Mouse (Mus musculus): ENCODE measurements around the gene Vmn2r107. TPM values are rescaled to one million over a fixed set of nuclear protein-coding genes. Genes with fewer than 3 reads are reported as not detected.

The Vmn2r107 gene
- polyA plus RNA-seq (2016; fragmentation: Nextera tagmentation; extraction: Ambion mirVana) = not detected in 2 replicates

DNA sequence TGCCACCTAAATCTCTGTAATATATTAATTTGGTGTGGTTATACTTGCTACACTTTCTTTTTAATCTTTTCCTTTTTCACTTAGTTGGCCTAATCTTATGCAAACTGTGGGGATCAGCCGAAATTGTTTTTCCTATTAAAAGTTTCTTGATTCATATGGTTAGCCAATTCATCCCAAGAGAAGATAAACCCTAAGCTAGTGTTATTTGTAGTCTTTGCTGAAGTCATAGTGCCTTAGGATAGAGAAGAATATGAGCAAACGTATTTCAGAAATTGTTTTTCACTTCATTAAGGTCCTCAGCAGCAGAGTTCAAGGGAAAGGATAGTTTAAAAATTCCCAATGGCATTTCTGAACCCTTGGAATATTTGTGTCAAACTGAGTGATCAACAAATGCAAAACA lies at the start of gene Vmn2r107:
Vmn2r107 (plus strand) TSS at position 301 of the 400 bp plus-strand sequence.
- no peak for ATAC-seq (ENCODE audit: low FRiP score)
- Histone ChIP-seq H3K4me2 (no peak within 1 kb of the TSS), H3K4me3 (replicated peaks) (no peak within 1 kb of the TSS), H3K4me1 (no peaks in the 10 kb centered on the region), H3K36me3 (replicated peaks) (no peaks in the 10 kb centered on the region), H3K9ac (no peak within 1 kb of the TSS), H3K27ac (no peak within 1 kb of the TSS), H3K27me3 (no peaks in the 10 kb centered on the region), H3K9me3 (peaks cover 10% of the 10 kb centered on the region)
- WGBS = 61% methylated on average over 2 of the region's 2 CpGs

GRCm38 (mm10) chr17:20305790-20306189 lies 39.3 kb upstream of the Vmn2r107 start:
- Histone ChIP-seq H3K36me3 (replicated peaks) (no peaks in the 10 kb centered on the region), H3K9me3 (0 out of 2 replicates have a peak, but pooled peaks cover 9% of the 10 kb centered on the region), H3K27ac (no peak overlapping the region), H3K27me3 (no peaks in the 10 kb centered on the region), H3K4me2 (no peak overlapping the region), H3K4me3 (replicated peaks) (no peak overlapping the region), H3K9ac (no peak overlapping the region), H3K4me1 (no peaks in the 10 kb centered on the region)
- WGBS = 94% methylated on average over 1 of the region's 1 CpGs
- no peak for ATAC-seq (ENCODE audit: low FRiP score)

DNA sequence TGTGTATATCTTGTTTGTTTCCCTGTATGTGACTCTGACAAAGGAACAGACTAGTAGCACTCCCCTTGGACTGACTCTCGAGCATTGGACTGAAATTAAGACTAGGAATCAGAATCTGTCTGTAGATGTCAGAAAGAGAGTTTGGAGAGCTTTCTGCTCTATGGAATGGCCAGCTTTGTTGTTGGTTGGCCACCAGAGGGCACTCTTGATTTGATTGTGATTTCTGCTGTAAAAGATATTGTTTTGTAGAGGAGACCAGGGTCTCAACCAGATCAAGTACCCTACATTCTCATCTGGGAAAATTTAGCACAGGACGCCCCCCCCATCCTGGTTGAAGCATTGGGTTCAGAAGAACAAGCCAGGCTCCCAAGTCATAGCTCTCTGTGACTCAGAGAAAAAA lies 54.1 kb downstream of the Vmn2r107 start:
- H3K4me2 ChIP-seq = no peak overlapping the region
- no peaks in the 10 kb centered on the region for H3K27me3 ChIP-seq
- no peak for ATAC-seq (ENCODE audit: low FRiP score)
- H3K27ac ChIP-seq = no peak overlapping the region
- H3K36me3 ChIP-seq (replicated peaks) = no peaks in the 10 kb centered on the region
- H3K4me3 ChIP-seq (replicated peaks) = no peak overlapping the region
- WGBS = 57% methylated on average over 2 of the region's 2 CpGs
- H3K4me1 ChIP-seq = no peaks in the 10 kb centered on the region
- no peak overlapping the region for H3K9ac ChIP-seq
- H3K9me3 ChIP-seq = peaks cover 23% of the 10 kb centered on the region

DNA sequence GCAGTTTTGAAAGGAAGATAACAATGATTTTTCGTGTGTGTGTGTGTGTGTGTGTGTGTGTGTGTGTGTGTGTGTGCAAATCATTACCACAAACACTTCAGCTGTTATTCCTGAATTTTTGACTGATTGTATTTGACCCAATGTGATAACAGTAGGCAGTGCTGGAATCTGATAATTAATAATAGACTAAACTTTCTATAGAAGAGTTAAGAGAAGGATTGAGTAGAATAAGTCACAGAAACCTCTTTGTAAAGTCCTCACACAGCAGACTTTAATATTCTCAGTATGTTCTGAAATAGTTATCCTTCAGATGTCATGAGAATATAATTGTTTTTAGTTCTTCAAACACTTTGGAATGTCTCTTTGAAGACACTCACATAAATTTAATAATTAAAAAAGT lies 68.8 kb downstream of the Vmn2r107 start, which contains the start of gene Vmn1r224:
Vmn1r224 (plus strand) TSS at position 301 of the 400 bp plus-strand sequence.
- H3K4me1 ChIP-seq = no peaks in the 10 kb centered on the region
- no peak within 1 kb of the TSS for H3K27ac ChIP-seq
- no peak within 1 kb of the TSS for H3K4me2 ChIP-seq
- H3K27me3 ChIP-seq = no peaks in the 10 kb centered on the region
- no peak within 1 kb of the TSS for H3K4me3 ChIP-seq (replicated peaks)
- whole genome bisulfite sequencing = 47% methylated on average over 1 of the region's 1 CpGs
- H3K36me3 ChIP-seq (replicated peaks) = no peaks in the 10 kb centered on the region
- ATAC-seq (ENCODE audit: low FRiP score) = no peak
- H3K9ac ChIP-seq = no peak within 1 kb of the TSS
- H3K9me3 ChIP-seq = peaks cover 28% of the 10 kb centered on the region; the same call in 1 of the 2 replicates

Other genes with a start within 250 kb of the Vmn2r107 start
- gene Fpr-rs7, start 231.0 kb upstream of the Vmn2r107 start, polyA plus RNA-seq (2016; fragmentation: Nextera tagmentation; extraction: Ambion mirVana) = not detected in 2 replicates
- not detected in 2 replicates for gene Fpr-rs6, start 162.1 kb upstream of the Vmn2r107 start, polyA plus RNA-seq (2016; fragmentation: Nextera tagmentation; extraction: Ambion mirVana)
- gene Vmn2r105, start 110.2 kb upstream of the Vmn2r107 start, polyA plus RNA-seq (2016; fragmentation: Nextera tagmentation; extraction: Ambion mirVana) = not detected in 2 replicates
- not detected in 2 replicates for gene Vmn2r106, start 59.7 kb upstream of the Vmn2r107 start, polyA plus RNA-seq (2016; fragmentation: Nextera tagmentation; extraction: Ambion mirVana)
- gene Vmn1r224, start 68.9 kb downstream of the Vmn2r107 start, polyA plus RNA-seq (2016; fragmentation: Nextera tagmentation; extraction: Ambion mirVana) = not detected in 2 replicates
- not detected in 2 replicates for gene Vmn2r108, start 136.1 kb downstream of the Vmn2r107 start, polyA plus RNA-seq (2016; fragmentation: Nextera tagmentation; extraction: Ambion mirVana)
- gene Vmn1r225, start 152.9 kb downstream of the Vmn2r107 start, polyA plus RNA-seq (2016; fragmentation: Nextera tagmentation; extraction: Ambion mirVana) = not detected in 2 replicates
- gene Vmn2r109, start 219.5 kb downstream of the Vmn2r107 start, polyA plus RNA-seq (2016; fragmentation: Nextera tagmentation; extraction: Ambion mirVana) = not detected in 2 replicates

All from forebrain, embryonic 12.5 days (tissue).